Mouse (Mus musculus): ENCODE measurements around the gene Rps6ka4. TPM values are rescaled to one million over a fixed set of nuclear protein-coding genes. Genes with fewer than 3 reads are reported as not detected.

Rps6ka4 gene
- polyA plus RNA-seq, 1 experiment from 2014 or later = 14.6 TPM

- Histone ChIP-seq H3K4me3 (ENCODE audit: low read depth, low read length) (peak overlapping the region; percentile 62), H3K27me3 (ENCODE audit: control insufficient read depth, insufficient read depth, low read depth, low read length) (peaks cover 17% of the 10 kb centered on the region), H3K4me1 (ENCODE audit: control insufficient read depth, insufficient read depth, low read length) (peaks cover 11% of the 10 kb centered on the region), H3K4me2 (ENCODE audit: low read length) (peak overlapping the region; percentile 96), H3K36me3 (ENCODE audit: control insufficient read depth, insufficient read depth, low read length) (no peaks in the 10 kb centered on the region), H3K9me3 (replicated peaks; ENCODE audit: control insufficient read depth, low read length, poor library complexity, severe bottlenecking) (no peaks in the 10 kb centered on the region), H3K9ac (ENCODE audit: low read depth, low read length) (peak overlapping the region; percentile 78), H3K27ac (ENCODE audit: low read length) (no peak overlapping the region)
- WGBS = 1% methylated on average over 43 of the region's 46 CpGs
- ATAC-seq = peak; percentile 57
Measured at GRCm38 (mm10) chr19:6839615-6840474, 591 bp downstream of the Rps6ka4 start.

GRCm38 (mm10) chr19:6832363-6832762 lies 8.1 kb downstream of the Rps6ka4 start:
- Histone ChIP-seq H3K4me1 (ENCODE audit: control insufficient read depth, insufficient read depth, low read length) (peaks cover 6% of the 10 kb centered on the region; the same call in 1 of the 2 replicates), H3K27me3 (ENCODE audit: control insufficient read depth, insufficient read depth, low read depth, low read length) (peaks cover 22% of the 10 kb centered on the region), H3K36me3 (ENCODE audit: control insufficient read depth, insufficient read depth, low read length) (no peaks in the 10 kb centered on the region), H3K27ac (ENCODE audit: low read length) (no peak overlapping the region), H3K9ac (ENCODE audit: low read depth, low read length) (no peak overlapping the region), H3K4me2 (ENCODE audit: low read length) (no peak overlapping the region), H3K9me3 (replicated peaks; ENCODE audit: control insufficient read depth, low read length, poor library complexity, severe bottlenecking) (no peaks in the 10 kb centered on the region), H3K4me3 (ENCODE audit: low read depth, low read length) (no peak overlapping the region)
- no peak for ATAC-seq
- WGBS = 84% methylated on average over 8 of the region's 8 CpGs

GRCm38 (mm10) chr19:6831331-6831730 lies 9.1 kb downstream of the Rps6ka4 start:
- peak; percentile 40; the same call in 1 of the 2 replicates for ATAC-seq
- Histone ChIP-seq H3K9ac (ENCODE audit: low read depth, low read length) (peak overlapping the region; percentile 53), H3K27me3 (ENCODE audit: control insufficient read depth, insufficient read depth, low read depth, low read length) (peaks cover 19% of the 10 kb centered on the region), H3K4me1 (ENCODE audit: control insufficient read depth, insufficient read depth, low read length) (peaks cover 6% of the 10 kb centered on the region; the same call in 1 of the 2 replicates), H3K27ac (ENCODE audit: low read length) (no peak overlapping the region), H3K36me3 (ENCODE audit: control insufficient read depth, insufficient read depth, low read length) (no peaks in the 10 kb centered on the region), H3K9me3 (replicated peaks; ENCODE audit: control insufficient read depth, low read length, poor library complexity, severe bottlenecking) (no peaks in the 10 kb centered on the region), H3K4me2 (ENCODE audit: low read length) (peak overlapping the region; percentile 79), H3K4me3 (ENCODE audit: low read depth, low read length) (peak overlapping the region; percentile 38)
- WGBS = 2% methylated on average over 17 of the region's 17 CpGs

- peak overlapping the region; percentile 79 for H3K4me2 ChIP-seq (ENCODE audit: low read length)
- no peaks in the 10 kb centered on the region for H3K9me3 ChIP-seq (replicated peaks; ENCODE audit: control insufficient read depth, low read length, poor library complexity, severe bottlenecking)
- peak overlapping the region; percentile 38 for H3K4me3 ChIP-seq (ENCODE audit: low read depth, low read length)
- no peak overlapping the region for H3K27ac ChIP-seq (ENCODE audit: low read length)
- H3K9ac ChIP-seq (ENCODE audit: low read depth, low read length) = peak overlapping the region; percentile 53
- ATAC-seq = peak; percentile 47; the same call in 1 of the 2 replicates
- H3K4me1 ChIP-seq (ENCODE audit: control insufficient read depth, insufficient read depth, low read length) = peaks cover 6% of the 10 kb centered on the region; the same call in 1 of the 2 replicates
- WGBS = 4% methylated on average over 38 of the region's 38 CpGs
- H3K36me3 ChIP-seq (ENCODE audit: control insufficient read depth, insufficient read depth, low read length) = no peaks in the 10 kb centered on the region
- peaks cover 19% of the 10 kb centered on the region for H3K27me3 ChIP-seq (ENCODE audit: control insufficient read depth, insufficient read depth, low read depth, low read length)
Measured at GRCm38 (mm10) chr19:6830556-6831316, 9.7 kb downstream of the Rps6ka4 start.

- Histone ChIP-seq H3K27me3 (ENCODE audit: control insufficient read depth, insufficient read depth, low read depth, low read length) (peaks cover 19% of the 10 kb centered on the region), H3K4me2 (ENCODE audit: low read length) (peak overlapping the region; percentile 79), H3K27ac (ENCODE audit: low read length) (no peak overlapping the region), H3K4me1 (ENCODE audit: control insufficient read depth, insufficient read depth, low read length) (peaks cover 6% of the 10 kb centered on the region; the same call in 1 of the 2 replicates), H3K9me3 (replicated peaks; ENCODE audit: control insufficient read depth, low read length, poor library complexity, severe bottlenecking) (no peaks in the 10 kb centered on the region), H3K36me3 (ENCODE audit: control insufficient read depth, insufficient read depth, low read length) (no peaks in the 10 kb centered on the region), H3K9ac (ENCODE audit: low read depth, low read length) (peak overlapping the region; percentile 53), H3K4me3 (ENCODE audit: low read depth, low read length) (peak overlapping the region; percentile 38)
- peak; percentile 36; the same call in 1 of the 2 replicates for ATAC-seq
- WGBS = 4% methylated on average over 48 of the region's 48 CpGs
Measured at GRCm38 (mm10) chr19:6829870-6830555, 10.4 kb downstream of the Rps6ka4 start.

GRCm38 (mm10) chr19:6829069-6829468 lies 11.4 kb downstream of the Rps6ka4 start:
- WGBS = 14% methylated on average over 3 of the region's 3 CpGs
- H3K36me3 ChIP-seq (ENCODE audit: control insufficient read depth, insufficient read depth, low read length) = no peaks in the 10 kb centered on the region
- no peaks in the 10 kb centered on the region for H3K9me3 ChIP-seq (replicated peaks; ENCODE audit: control insufficient read depth, low read length, poor library complexity, severe bottlenecking)
- H3K4me3 ChIP-seq (ENCODE audit: low read depth, low read length) = no peak overlapping the region
- H3K27ac ChIP-seq (ENCODE audit: low read length) = no peak overlapping the region
- H3K4me2 ChIP-seq (ENCODE audit: low read length) = peak overlapping the region; percentile 79
- H3K27me3 ChIP-seq (ENCODE audit: control insufficient read depth, insufficient read depth, low read depth, low read length) = peaks cover 19% of the 10 kb centered on the region
- H3K9ac ChIP-seq (ENCODE audit: low read depth, low read length) = no peak overlapping the region
- no peak for ATAC-seq
- H3K4me1 ChIP-seq (ENCODE audit: control insufficient read depth, insufficient read depth, low read length) = peaks cover 6% of the 10 kb centered on the region; the same call in 1 of the 2 replicates

- no peaks in the 10 kb centered on the region for H3K36me3 ChIP-seq (ENCODE audit: control insufficient read depth, insufficient read depth, low read length)
- no peak overlapping the region for H3K4me2 ChIP-seq (ENCODE audit: low read length)
- no peaks in the 10 kb centered on the region for H3K9me3 ChIP-seq (replicated peaks; ENCODE audit: control insufficient read depth, low read length, poor library complexity, severe bottlenecking)
- H3K27ac ChIP-seq (ENCODE audit: low read length) = no peak overlapping the region
- no peak overlapping the region for H3K4me3 ChIP-seq (ENCODE audit: low read depth, low read length)
- H3K9ac ChIP-seq (ENCODE audit: low read depth, low read length) = no peak overlapping the region
- H3K4me1 ChIP-seq (ENCODE audit: control insufficient read depth, insufficient read depth, low read length) = peaks cover 6% of the 10 kb centered on the region; the same call in 1 of the 2 replicates
- 85% methylated on average over 3 of the region's 3 CpGs for WGBS
- H3K27me3 ChIP-seq (ENCODE audit: control insufficient read depth, insufficient read depth, low read depth, low read length) = peaks cover 12% of the 10 kb centered on the region
- ATAC-seq = no peak
Measured at GRCm38 (mm10) chr19:6826601-6827000, 13.8 kb downstream of the Rps6ka4 start.

GRCm38 (mm10) chr19:6825384-6825783 lies 15.1 kb downstream of the Rps6ka4 start:
- no peak overlapping the region for H3K27ac ChIP-seq (ENCODE audit: low read length)
- peaks cover 3% of the 10 kb centered on the region; the same call in 1 of the 2 replicates for H3K4me1 ChIP-seq (ENCODE audit: control insufficient read depth, insufficient read depth, low read length)
- no peak overlapping the region for H3K4me2 ChIP-seq (ENCODE audit: low read length)
- peaks cover 11% of the 10 kb centered on the region for H3K27me3 ChIP-seq (ENCODE audit: control insufficient read depth, insufficient read depth, low read depth, low read length)
- no peak overlapping the region for H3K9ac ChIP-seq (ENCODE audit: low read depth, low read length)
- WGBS = 88% methylated on average over 6 of the region's 6 CpGs
- no peak overlapping the region for H3K4me3 ChIP-seq (ENCODE audit: low read depth, low read length)
- no peak for ATAC-seq
- no peaks in the 10 kb centered on the region; the same call in 1 of the 2 replicates for H3K9me3 ChIP-seq (replicated peaks; ENCODE audit: control insufficient read depth, low read length, poor library complexity, severe bottlenecking)
- H3K36me3 ChIP-seq (ENCODE audit: control insufficient read depth, insufficient read depth, low read length) = no peaks in the 10 kb centered on the region
